Mouse (Mus musculus) myocyte (in vitro differentiated cells): ENCODE measurements around the gene Map2k5. TPM values are rescaled to one million over a fixed set of nuclear protein-coding genes. Genes with fewer than 3 reads are reported as not detected.

Experiments
- H3K27me3 ChIP-seq: one replicate; pipeline ENCODE4 v1.6.1; 2011; ENCODE audit not compliant: control insufficient read depth, insufficient read depth, insufficient read length
- H3K36me3 ChIP-seq: one replicate; pipeline ENCODE4 v1.6.1; 2011; ENCODE audit not compliant: control insufficient read depth, insufficient read depth
- H3K4me2 ChIP-seq: one replicate; pipeline ENCODE4 v1.6.1; 2011; ENCODE audit warnings: low read depth, control low read depth
- H3K4me3 ChIP-seq: one replicate; pipeline ENCODE4 v1.5.1; 2011; ENCODE audit warnings: mild to moderate bottlenecking, control low read depth, moderate library complexity
- H3K79me2 ChIP-seq: one replicate; pipeline ENCODE4 v1.6.1; 2011; ENCODE audit not compliant: control insufficient read depth, insufficient read depth
- H3ac ChIP-seq: one replicate; pipeline ENCODE4 v1.6.1; 2011; ENCODE audit not compliant: control insufficient read depth, insufficient read length
- CEBPB ChIP-seq: IDR thresholded peaks from 2 replicates; pipeline ENCODE4 v1.6.1; 2011; ENCODE audit warnings: mild to moderate bottlenecking, moderate library complexity; ENCODE audit not compliant: poor library complexity, insufficient read depth, severe bottlenecking
- E2F4 ChIP-seq: IDR thresholded peaks from one replicate; pipeline ENCODE4 v1.6.1; 2011; ENCODE audit warnings: mild to moderate bottlenecking, control low read depth, moderate library complexity; ENCODE audit not compliant: insufficient read depth
- MAX ChIP-seq: IDR thresholded peaks from one replicate; pipeline ENCODE4 v1.6.1; 2011; ENCODE audit warnings: low read depth, mild to moderate bottlenecking, control low read depth
- MYOD1 ChIP-seq, 3 experiments: IDR thresholded peaks; one replicate each; pipeline ENCODE4 v1.6.1; 2011; ENCODE audit warnings: control low read depth in 2 of 3, low read depth in 2 of 3, mild to moderate bottlenecking in 2 of 3, moderate library complexity in 1 of 3; ENCODE audit not compliant: insufficient read length in 2 of 3, control insufficient read depth in 1 of 3
- MYOG ChIP-seq, 3 experiments: IDR thresholded peaks; one replicate each; pipeline ENCODE4 v1.6.1; 2011; ENCODE audit warnings: control low read depth in 2 of 3, low read depth in 2 of 3, mild to moderate bottlenecking in 2 of 3; ENCODE audit not compliant: insufficient read length in 2 of 3, control insufficient read depth in 1 of 3, insufficient read depth in 1 of 3
- POLR2A ChIP-seq: IDR thresholded peaks from one replicate; pipeline ENCODE4 v1.6.1; 2011; ENCODE audit warnings: low read depth, mild to moderate bottlenecking, control low read depth, moderate library complexity; ENCODE audit not compliant: insufficient read length
- POLR2AphosphoS2 ChIP-seq: IDR thresholded peaks from one replicate; pipeline ENCODE4 v1.6.1; 2011; ENCODE audit warnings: low read depth, control low read depth; ENCODE audit not compliant: insufficient read length
- REST ChIP-seq: IDR thresholded peaks from one replicate; pipeline ENCODE4 v1.6.1; 2011; ENCODE audit warnings: mild to moderate bottlenecking, control low read depth, moderate library complexity; ENCODE audit not compliant: insufficient read depth, insufficient read length
- SRF ChIP-seq: IDR thresholded peaks from one replicate; pipeline ENCODE4 v1.6.1; 2011; ENCODE audit warnings: low read depth; ENCODE audit not compliant: control insufficient read depth, insufficient read length
- TCF12 ChIP-seq: IDR thresholded peaks from one replicate; pipeline ENCODE4 v1.6.1; 2011; ENCODE audit warnings: mild to moderate bottlenecking, control low read depth; ENCODE audit not compliant: poor library complexity, insufficient read depth, severe bottlenecking
- TCF3 ChIP-seq: IDR thresholded peaks from one replicate; pipeline ENCODE4 v1.6.1; 2011; ENCODE audit warnings: low read depth, control low read depth; ENCODE audit not compliant: insufficient read length
- USF1 ChIP-seq: IDR thresholded peaks from one replicate; pipeline ENCODE4 v1.6.1; 2011; ENCODE audit warnings: low read depth, mild to moderate bottlenecking, control low read depth, moderate library complexity
- polyA plus RNA-seq: library from polyadenylated mRNA; unstranded; fragments of >200 nt; fragmentation: generic; extraction: Trizol; gene quantifications from one replicate; pipeline ENCODE4 v1.2.1, GENCODE M21; 2012; ENCODE audit warnings: missing spikeins

The Map2k5 gene
- polyA plus RNA-seq, 1 experiment, result 17.7 TPM

DNA sequence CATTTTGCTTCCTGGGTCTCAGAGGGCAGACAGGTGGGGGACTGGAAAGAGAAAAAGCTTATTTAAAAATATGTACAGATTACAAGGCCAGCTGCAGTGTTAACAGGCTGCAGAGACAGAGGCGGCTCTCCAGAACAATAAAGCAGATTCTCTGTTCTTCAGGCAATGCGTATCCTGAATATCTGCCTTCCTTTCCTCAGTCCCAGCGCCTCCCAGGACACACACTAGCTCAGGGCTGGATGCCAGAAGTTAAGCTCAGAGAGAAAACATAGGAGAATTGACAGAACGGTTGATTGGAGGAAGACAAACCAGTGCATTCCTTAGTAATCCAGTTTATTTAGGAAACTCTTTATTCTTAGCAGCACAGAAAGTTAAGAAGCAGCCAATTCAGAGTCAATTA is 69.3 kb downstream of the Map2k5 start:
- H3K36me3 ChIP-seq, result no peaks in the 10 kb centered on the region

DNA sequence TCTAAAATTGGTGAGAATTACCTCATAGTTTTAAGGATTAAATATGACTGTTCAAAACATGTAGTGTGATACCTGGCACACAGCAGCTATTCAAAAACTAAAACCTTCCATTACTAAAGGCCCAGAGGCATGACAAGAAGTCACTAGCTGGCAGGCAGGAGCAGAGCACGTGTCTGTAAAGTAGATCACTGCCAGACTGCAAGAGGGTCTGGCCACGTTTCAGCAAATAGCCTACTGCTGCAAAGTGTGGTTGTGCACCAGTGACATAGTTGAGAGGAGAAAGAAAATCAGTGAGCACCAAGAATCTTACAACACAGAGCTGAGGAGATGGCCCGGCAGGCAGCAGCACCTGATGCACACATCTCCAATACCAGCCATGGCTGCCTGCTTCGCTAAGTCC is 75.2 kb downstream of the Map2k5 start:
- Histone ChIP-seq H3ac (no peak overlapping the region), H3K27me3 (no peaks in the 10 kb centered on the region), H3K36me3 (no peaks in the 10 kb centered on the region), H3K79me2 (no peaks in the 10 kb centered on the region), H3K4me2 (no peak overlapping the region), H3K4me3 (no peak overlapping the region)
- TF ChIP-seq MYOG (IDR thresholded peaks at IDR 0.05; ENCODE audit: control insufficient read depth in 1 of 3, insufficient read depth in 1 of 3, insufficient read length in 2 of 3, low read depth in 2 of 3) (no peak), POLR2AphosphoS2 (no peak), SRF (no peak), MYOD1 (IDR thresholded peaks at IDR 0.05; ENCODE audit: control insufficient read depth in 1 of 3, insufficient read length in 2 of 3, low read depth in 2 of 3) (no peak), CEBPB (no peak), POLR2A (no peak)

More for the DNA sequence above, 69.3 kb downstream of the Map2k5 start:
- no peak overlapping the region for H3K4me3 ChIP-seq
- peak overlapping the region; percentile 36 for H3K4me2 ChIP-seq
- no peak overlapping the region for H3ac ChIP-seq
- TF ChIP-seq MAX (no peak), MYOG (IDR thresholded peaks at IDR 0.05; ENCODE audit: control insufficient read depth in 1 of 3, insufficient read depth in 1 of 3, insufficient read length in 2 of 3, low read depth in 2 of 3) (no peak), E2F4 (no peak), MYOD1 (IDR thresholded peaks at IDR 0.05; ENCODE audit: control insufficient read depth in 1 of 3, insufficient read length in 2 of 3, low read depth in 2 of 3) (no peak), CEBPB (no peak), POLR2A (no peak), REST (no peak), POLR2AphosphoS2 (no peak), TCF3 (no peak), TCF12 (no peak), SRF (no peak), USF1 (no peak)
- no peaks in the 10 kb centered on the region for H3K79me2 ChIP-seq
- no peaks in the 10 kb centered on the region for H3K27me3 ChIP-seq

DNA sequence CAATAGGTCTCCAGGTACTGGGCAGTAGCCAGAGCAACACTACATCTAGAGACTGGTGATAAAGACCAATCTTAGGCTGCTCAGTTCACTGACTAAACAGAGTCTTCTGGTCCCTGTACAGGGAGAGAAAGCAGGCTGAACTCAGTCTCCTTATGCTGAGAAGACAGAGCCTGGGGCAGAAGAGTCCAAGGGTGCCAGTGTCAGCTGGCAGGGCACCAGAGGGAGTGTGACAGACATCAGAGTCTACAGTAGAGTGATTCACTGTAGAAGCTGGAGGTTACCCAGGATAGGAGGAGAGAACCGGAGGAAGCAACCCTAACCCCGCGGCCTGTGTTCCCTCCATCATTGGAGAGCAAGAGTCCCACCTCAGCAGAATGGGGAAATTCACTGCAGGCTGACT is 79.0 kb downstream of the Map2k5 start:
- Histone ChIP-seq H3K36me3 (no peaks in the 10 kb centered on the region), H3ac (no peak overlapping the region), H3K79me2 (no peaks in the 10 kb centered on the region), H3K4me2 (no peak overlapping the region), H3K4me3 (no peak overlapping the region), H3K27me3 (no peaks in the 10 kb centered on the region)
- TF ChIP-seq USF1, result no peak
- no peak for TF ChIP-seq CEBPB
- TF ChIP-seq TCF3, result no peak
- TF ChIP-seq MYOG (IDR thresholded peaks at IDR 0.05; ENCODE audit: control insufficient read depth in 1 of 3, insufficient read depth in 1 of 3, insufficient read length in 2 of 3, low read depth in 2 of 3), result no peak

GRCm38 (mm10) chr9:63295551-63295958 is 82.1 kb downstream of the Map2k5 start:
- Histone ChIP-seq H3K27me3 (no peaks in the 10 kb centered on the region), H3K4me2 (no peak overlapping the region), H3K36me3 (peaks cover 9% of the 10 kb centered on the region), H3ac (no peak overlapping the region), H3K4me3 (no peak overlapping the region), H3K79me2 (no peaks in the 10 kb centered on the region)
- TF ChIP-seq TCF3 (no peak), SRF (no peak), REST (no peak), MAX (no peak), MYOD1 (IDR thresholded peaks at IDR 0.05; ENCODE audit: control insufficient read depth in 1 of 3, insufficient read length in 2 of 3, low read depth in 2 of 3) (no peak), POLR2AphosphoS2 (no peak), MYOG (IDR thresholded peaks at IDR 0.05; ENCODE audit: control insufficient read depth in 1 of 3, insufficient read depth in 1 of 3, insufficient read length in 2 of 3, low read depth in 2 of 3) (no peak), CEBPB (no peak)

- Histone ChIP-seq H3K27me3 (no peaks in the 10 kb centered on the region), H3K79me2 (no peaks in the 10 kb centered on the region), H3K4me2 (no peak overlapping the region), H3K4me3 (no peak overlapping the region), H3K36me3 (peaks cover 9% of the 10 kb centered on the region), H3ac (no peak overlapping the region)
- TF ChIP-seq POLR2A, result no peak
- TF ChIP-seq E2F4, result no peak
- TF ChIP-seq TCF3, result no peak
- TF ChIP-seq MAX, result no peak
These were observed 82.9 kb downstream of the Map2k5 start for GRCm38 (mm10) chr9:63294846-63295245.
